Mouse (Mus musculus) erythroblast, adult 5-6 weeks (primary cell): ENCODE data around the gene Kif21b. TPM values are rescaled to one million over a fixed set of nuclear protein-coding genes. Genes with fewer than 3 reads are reported as not detected.

Source experiments
- ATAC-seq: replicated peaks from 2 replicates; pipeline ENCODE4 v1.8.0; 2016; ENCODE audit warnings: moderate number of reproducible peaks, mild to moderate bottlenecking, moderate TSS enrichment, inconsistent platforms; ENCODE audit not compliant: poor library complexity, low FRiP score, severe bottlenecking
- total RNA-seq, 2 experiments: library from RNA; stranded (forward) in 1 of 2; stranded (reverse) in 1 of 2; fragments of 150-400 nt in 1 of 2; fragments of 200-764, 138-1000 nt in 1 of 2; gene quantifications; 2 replicates each; pipeline versions ENCODE4 v1.2.3 to v1.2.4; 2015 to 2017; ENCODE audit warnings: low replicate concordance in 2 of 2

Kif21b gene
- total RNA-seq, 2 experiments from 2014 or later: 8.5 to 12.9 TPM

DNA sequence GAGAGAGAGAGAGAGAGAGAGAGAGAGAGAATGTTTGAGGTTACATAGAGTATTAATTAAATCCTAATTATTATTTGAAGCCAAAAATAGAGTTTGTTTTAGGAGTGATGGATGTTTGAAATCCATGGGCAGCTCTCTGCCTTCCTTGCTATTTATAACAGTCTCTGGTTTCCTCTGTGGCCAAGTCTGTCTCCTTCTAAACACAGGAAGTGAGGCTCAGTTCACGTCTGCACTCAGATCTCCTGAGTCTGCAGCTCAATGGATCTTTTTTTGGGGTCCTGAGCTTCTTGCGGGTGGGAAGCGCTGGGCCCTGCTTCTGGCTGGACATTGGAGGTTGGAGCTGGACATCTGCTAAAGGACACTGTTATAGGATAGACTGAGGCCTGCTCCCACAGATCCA is 3.3 kb upstream of the Kif21b start:
- no peak for ATAC-seq

DNA sequence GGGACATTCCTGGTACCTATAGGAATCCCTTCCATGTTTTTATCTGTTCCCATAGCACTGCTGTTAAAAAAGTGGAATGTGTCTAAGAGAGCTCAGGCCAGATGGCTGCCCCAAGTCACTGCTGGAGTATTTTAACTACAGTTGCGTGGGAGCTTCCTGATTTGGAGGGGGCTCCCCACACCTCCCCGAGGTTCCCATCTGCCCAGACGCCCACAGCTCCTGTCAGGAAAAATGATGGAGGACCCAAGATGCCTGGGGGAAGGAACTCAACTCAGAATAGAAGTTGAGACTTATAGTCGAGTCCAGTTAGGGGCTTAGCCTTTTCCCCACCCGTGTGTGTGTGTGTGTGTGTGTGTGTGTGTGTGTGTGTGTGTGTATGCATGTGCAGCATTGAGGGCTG is 2.8 kb upstream of the Kif21b start:
- ATAC-seq: no peak

DNA sequence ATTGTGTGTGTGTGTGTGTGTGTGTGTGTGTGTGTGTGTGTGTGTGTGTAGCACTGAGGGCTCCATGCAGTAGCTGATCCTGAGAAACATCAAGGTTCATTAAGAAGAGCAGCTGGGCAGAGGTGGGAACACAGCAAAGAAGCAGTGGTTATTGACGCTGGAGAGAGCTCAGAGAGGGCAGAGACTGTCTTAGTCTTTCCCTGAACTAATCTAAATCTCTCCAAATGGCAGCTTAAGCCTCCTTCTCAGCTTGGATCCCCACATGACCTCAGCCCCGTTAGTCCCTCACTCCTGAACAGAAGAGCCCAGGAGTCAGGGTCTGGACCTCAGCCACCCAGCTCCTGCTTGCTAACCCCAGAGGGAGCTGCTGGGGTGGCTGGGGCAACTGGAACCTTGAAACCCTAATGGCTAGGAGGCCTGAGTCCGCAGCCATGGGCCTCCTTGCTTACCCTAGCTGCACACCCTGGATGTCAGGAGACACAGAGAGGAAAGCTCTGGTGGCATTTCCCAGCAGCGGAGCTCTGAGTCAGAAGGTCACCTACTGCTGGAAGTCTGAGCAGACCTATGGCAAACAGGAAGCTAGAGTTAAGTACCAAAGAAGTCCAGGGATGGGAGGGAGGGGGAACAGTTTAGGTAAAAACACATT is 2.1 kb upstream of the Kif21b start:
- no peak for ATAC-seq

DNA sequence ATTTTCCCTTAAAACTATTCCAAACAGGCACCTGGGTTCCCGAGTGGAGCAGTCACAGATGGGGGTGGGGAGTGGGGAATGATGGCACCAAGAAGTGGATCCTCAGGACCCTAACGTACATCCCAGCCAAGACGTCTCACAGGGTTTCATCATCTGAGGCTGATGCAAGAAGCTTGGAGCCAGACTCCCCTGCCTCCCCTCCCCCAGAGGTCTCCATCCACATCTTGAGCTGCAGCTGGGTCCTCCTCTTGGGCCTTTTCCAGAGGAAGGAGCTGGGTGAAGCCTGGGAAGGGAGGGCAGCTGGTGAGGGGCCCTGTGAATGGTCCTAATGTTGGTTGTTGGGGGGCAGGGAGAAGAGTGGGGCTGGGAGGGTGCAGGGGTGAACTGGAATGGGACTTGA is 1.1 kb upstream of the Kif21b start:
- no peak for ATAC-seq

DNA sequence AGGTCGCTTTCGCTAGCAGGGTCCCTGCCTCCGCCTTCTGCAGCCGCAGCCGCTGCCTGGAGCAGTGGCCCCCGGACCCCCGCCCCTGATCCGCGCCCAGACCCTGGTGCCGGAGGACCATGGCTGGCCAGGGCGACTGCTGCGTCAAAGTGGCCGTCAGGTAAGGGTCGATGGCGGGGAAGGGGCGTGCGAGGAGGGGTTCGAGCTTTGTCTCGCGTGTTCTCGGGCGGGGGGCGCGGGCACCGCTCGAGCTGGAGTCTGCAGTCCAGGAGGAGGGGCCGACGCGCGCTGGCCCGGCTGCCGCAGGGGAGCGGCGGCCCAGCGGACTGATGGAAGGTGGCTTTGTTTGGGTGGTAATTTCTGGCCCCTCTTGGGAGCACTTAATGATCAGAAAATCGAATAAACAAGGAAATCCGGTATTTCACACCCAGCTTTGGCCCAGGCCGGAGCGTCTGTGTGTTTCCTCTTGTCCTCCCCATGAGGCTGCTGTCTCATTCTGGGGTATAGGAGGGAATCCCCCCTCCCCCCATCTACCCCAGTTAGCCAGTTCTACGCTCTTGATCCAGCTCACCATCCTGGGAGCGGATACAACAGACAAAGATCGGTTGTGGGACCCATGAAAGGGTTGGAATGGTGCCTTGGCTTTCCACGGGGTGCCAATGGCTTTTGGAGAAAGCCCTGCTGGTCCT is 558 bp downstream of the Kif21b start:
- no peak for ATAC-seq

DNA sequence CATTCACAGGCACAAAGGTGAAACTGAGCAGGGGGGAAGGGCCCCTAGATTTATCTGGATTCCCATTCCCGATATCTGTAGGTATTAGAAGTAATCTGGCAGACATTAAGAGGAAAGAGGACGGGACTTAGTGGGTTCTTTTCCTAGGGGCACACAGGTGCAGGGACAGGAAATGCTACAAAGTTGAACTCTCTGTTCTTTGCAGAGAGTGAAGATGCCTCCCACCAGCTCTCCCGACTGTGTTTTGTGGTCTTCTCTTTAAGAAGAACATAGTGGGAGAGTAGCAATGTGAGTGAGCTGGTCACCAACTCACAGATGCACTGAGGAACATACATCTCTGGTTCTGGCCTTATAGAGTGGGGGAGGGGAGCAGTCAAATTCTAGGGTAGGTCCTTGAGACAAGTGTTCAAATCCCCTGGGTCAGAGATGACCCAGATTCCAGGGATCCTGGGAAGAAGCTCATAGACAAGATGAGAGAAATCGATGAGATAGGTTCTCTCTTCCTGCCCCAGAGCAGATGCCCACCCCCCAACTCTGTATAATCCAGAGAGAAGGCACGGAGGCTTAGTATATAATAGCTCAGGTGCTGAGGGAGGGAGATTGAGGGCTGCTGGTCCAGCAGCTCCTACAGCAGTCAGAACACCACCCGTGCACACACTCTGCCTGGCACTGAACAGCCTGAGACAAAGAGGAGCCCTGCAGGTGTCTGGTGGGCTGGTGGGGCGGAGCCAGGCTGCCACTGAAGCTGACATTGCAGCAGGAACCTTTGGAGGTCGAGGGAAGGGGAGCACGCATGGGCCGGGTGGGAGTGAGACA is 1.4 kb downstream of the Kif21b start:
- ATAC-seq: no peak

DNA sequence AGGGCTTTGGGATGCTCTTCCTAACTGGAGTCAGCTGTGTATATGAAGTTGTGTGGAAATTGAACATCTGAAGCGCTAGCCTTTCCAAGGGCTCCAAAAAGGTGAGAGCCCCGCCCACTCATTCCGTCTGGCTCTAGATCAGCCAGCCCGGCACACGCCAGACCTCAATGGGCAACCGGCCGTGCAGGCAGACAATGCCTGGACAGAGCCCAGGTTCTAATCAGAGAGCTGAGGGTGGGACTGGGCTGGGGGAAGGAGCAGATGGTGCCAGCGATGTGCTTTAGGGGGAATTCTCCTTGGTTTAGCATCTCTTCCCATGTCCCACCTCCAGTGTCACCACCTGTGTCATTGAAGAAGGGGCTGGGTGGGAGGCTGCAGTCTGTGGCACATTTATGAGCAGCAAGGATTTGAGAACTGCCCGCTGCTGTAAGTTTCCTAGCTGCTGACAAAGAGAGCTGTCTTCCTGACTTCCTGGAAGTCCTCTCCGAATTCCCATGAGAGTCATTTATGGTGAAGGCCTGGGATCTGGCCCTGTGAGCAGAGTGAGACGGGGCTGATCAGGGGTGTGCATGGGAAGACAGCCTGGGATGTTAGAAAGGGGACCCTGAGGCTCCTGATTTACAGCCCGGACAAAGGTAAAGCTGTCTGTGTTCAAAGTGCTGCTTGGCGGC is 2.5 kb downstream of the Kif21b start:
- ATAC-seq: no peak

DNA sequence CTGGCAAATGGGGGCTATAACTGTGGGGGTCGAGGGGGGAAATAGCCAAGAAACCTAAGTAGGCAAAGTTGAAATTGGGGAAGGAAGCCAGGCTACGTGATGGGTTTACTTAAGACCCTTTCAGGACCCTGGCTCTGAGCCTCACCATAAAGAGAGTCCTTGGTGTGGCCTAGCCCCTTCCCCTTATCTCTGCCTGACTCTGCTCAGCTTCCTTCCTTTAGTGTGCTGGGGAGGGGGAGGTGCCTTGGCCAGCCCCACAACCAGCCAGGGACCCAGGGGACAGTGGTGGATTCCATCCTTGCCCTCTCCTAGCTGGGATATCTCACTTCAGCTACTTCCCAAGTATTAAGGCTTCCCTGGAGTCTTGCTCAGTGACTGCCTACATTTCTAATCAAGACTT is 3.4 kb downstream of the Kif21b start:
- no peak for ATAC-seq

DNA sequence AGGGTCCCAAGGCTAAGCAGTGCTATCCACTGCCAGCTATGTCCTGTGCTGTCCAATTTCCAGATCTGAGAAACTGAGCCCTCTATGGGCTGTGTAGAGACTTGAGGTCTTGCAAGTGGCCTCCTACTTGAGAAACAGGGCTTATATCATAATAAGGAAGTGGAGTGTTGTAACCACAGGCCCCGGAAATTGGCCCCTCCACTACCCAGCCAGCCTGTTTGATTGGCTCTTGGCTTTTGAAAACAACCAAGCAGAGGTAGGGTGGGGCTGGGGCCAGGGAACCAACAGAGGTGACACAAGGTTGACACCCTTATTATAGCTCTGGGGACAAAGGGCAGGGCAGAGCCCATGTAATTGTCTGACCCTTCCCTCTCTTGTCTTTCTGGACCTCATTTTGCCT is 3.9 kb downstream of the Kif21b start:
- ATAC-seq: no peak

DNA sequence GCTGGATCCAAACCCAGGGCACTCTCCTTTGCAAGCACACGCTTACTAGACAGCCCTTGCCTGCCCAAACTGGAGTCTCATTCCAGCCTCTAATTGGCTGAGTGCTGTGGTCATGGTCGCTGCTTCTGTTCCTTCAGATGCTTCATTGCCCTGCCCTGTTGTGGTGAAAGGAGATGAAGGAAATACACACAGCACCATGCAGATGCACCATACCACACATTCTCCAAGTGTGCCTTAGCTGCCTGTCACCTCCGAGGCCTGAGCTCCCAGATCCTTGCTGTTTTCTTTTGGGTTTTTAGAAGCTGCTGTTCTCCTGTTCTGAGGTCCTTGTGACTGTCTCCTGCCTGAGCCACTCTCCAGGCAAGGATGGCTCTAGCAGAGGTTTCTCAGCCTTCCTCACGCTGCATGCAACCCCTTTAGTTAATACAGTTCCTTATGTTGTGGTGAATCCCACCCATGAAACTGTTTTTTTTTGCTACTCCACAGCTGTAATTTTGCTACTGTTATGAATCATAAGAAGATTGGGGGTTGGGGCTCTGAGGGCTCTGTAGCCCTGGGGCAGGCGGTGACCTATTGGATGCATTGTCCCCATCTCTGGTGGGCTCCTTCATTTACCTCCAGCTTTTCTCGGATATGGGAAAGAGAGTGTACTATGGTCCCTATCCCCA is 4.7 kb downstream of the Kif21b start:
- no peak for ATAC-seq

DNA sequence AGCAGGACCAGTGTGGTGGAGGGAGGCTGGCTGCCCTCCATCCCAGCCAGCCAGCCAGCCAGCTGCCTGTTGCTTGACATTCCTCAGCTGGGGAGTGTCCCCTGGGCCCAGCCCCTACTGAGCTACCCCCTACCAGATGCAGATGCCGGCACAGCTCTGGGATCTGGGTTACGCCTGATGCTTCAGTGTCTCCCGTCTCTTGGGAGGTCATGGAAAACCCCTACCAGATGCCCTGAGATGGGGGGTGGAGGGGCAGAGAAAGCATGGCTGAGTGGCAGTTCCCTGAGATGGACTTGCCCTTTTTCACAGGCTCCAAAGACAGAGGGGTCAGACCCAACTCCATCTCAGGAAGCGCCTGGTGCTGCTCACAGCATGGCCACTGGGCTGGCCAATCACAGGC is 5.4 kb downstream of the Kif21b start:
- ATAC-seq: no peak

DNA sequence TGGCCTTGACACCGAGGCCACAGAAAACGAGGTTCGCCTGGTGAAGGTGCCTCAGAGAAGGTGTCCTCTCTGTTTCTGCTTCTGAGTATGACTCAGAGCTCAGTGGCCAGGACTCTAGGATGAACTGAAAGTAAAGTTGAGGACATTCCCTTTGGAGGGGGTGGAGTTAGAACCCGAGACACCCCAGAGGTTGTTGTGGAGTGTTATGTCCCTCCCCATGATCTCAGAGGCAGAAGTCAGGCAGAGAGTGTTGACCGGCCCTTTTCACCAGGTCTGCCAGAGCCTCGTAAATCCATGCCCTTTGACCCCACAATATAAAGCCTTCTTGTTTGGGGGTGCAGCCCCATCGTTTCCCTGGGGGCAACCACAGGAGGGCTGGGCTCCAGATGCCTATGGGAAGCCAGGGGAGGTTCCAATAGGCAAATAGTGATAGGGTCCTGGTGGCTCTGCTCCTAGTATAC is 5.9 kb downstream of the Kif21b start:
- no peak for ATAC-seq

DNA sequence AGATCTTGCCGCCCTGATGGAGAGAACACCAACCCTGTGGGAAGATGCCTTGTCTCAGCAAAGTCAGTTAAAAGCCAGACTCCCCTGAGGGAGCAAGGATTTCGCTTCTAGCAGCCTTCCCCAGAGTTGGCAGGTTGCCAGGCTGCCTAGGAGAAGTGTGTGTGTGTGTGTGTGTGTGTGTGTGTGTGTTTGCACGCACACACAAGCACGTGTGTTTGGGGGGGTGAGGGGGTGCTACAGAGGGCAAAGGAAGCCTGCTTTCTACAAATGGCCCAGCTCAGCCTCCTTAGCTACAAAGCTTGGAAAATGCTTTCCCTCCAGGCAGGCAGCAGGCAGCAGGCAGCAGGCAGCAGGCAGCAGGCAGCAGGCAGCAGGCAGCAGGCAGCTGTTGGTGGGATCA is 6.4 kb downstream of the Kif21b start:
- no peak for ATAC-seq

DNA sequence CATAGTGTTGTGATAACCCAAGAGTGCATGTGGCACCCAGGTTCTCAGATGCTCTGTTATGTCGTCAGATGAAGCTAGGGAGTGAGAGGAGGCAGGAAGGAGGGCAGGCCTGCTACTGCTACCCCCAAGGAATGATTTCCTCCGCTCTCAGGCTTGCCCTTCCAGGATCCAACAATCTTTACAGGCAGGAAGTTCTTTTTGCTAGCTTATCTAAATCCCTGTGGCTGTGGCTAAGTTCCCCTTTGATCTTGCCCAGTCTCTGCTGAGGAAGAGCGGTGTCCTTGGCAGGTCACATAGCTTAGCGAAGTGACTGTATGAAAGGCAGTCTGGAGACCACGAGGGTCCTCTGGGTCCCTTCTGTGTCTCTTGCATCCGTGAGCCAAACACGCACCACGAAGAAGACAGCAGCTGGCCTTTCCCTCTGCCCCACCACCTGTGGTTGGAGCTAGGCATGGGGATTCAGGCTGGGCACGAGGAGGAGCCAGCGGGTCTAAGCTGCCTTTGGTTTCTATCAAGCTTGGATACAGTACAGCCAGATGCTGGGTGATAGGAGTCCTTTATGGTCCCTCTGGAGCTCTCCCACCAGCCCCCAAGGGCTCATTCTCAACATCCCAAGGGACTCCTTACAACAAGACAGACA is 7.1 kb downstream of the Kif21b start:
- ATAC-seq: no peak

DNA sequence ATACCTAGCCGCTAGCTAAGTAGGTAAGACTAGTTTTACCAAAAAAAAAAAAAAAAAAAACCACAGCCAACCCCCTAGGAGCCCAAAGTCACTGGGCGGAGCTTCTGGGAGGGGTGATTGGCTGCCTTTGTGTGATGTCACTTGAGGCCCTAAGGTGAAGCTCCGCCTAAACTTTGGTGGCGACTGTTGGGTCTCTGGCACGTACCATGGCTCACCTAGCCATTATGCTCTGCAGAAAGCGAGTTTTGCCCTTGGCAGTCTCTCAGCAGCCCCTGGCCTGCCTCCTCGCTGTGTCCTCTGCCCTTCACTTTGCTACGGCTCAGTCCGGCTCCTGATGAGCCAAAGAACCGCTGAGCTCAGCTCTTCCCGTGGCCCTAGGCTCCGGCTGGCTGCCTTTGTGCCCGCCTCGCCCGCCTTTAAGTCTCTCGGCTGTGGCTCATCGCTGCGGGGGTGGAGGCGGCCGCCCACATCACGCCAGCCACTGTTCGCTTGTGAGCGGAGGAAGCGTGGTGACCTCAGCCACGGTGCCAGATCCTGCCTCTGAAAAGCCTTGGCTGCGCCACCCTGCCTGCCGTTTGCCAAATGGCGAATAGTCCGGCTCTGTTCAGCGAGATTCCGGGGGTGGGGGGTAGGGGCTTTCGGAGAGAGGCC is 8.9 kb downstream of the Kif21b start:
- ATAC-seq: peak; percentile 94

DNA sequence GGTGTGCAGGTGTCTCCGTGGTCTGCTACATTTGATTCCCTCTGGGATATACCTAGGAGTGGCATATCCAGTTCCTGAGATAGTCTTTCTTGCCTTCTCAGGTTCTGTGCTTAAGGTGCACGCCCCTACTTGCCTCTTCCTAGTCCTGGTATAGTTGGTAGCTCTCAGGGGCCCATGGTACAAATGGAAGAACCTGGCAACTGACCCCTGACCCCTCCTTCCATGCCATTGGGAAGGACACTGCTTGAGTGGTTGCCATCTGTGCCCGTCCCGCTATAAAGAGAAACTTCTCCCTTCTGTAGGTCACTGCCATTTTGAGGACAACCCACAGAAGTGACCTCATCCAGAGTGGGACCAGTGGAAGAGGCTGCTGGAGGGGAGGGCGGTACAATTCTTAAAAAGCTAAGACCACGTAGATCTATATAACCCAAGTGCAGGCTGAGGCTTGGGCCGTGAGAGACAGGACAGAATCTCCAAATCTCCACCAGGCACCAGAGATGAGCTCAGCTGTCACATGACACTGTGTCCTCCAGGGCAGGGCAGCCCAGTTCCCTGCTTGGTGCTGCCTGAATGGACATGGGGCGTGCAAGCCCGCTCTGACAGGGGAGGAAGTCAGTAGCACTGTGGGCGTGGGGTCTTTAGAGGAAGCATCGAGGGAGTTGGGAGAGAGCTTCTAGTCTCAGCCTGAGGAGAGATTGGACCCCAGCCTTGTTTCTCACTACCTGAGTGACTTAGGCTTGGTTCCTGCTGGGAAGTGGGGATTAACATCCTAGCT is 10.2 kb downstream of the Kif21b start:
- ATAC-seq: no peak

DNA sequence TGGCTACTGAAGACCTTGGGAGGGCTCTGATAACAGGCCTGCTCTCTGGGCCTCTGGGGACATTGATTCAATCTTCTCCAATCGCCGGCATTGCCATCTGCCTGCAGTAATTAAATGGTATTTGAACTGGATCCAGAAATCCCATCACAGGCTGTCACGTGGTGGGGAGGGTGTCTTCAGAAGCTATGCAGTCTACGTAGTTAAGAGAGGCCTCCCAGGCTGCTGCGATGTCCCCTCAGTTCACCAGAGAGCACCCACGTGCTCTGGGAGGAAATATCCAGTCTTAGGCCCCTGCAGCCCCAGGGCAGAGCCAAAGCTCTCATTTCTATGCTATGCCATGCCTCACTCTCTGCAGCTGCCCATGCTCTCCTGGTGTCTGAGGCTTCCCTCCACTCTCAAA is 11.1 kb downstream of the Kif21b start:
- ATAC-seq: no peak

DNA sequence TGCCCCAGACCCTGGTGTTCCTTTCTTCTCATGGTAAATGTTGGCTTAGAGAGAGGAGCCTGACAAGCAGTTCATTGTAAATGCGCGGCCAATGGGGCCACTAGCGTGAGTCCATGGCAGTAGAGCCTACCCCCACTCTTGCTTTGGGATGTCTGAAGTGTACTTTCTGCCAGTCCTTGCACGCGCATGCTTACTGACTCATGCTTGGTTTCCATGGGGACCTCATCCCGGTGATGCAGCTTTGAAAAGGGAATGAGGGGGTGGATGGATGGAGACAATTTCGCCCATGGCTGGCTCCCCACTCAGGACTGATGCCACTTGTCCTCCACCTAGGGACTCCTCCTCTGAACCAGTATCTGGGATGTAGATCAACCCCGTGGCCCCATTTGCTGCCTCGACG is 12.3 kb downstream of the Kif21b start:
- ATAC-seq: no peak
